Mouse (Mus musculus) testis, adult 2 months (tissue): ENCODE measurements around the gene Grk1.

Experiments
- CTCF ChIP-seq: fragments of 200-500 bp; IDR thresholded peaks from 2 replicates; pipeline ENCODE4 v1.5.1; 2012; ENCODE audit warnings: low read depth, mild to moderate bottlenecking, inconsistent platforms, low read length, moderate library complexity; ENCODE audit not compliant: control insufficient read depth, insufficient read depth, insufficient replicate concordance
- POLR2A ChIP-seq: fragments of 200-500 bp; IDR thresholded peaks from 2 replicates; pipeline ENCODE4 v1.6.1; 2012; ENCODE audit warnings: low read depth, mild to moderate bottlenecking, inconsistent platforms, low read length, moderate library complexity; ENCODE audit not compliant: control insufficient read depth

DNA sequence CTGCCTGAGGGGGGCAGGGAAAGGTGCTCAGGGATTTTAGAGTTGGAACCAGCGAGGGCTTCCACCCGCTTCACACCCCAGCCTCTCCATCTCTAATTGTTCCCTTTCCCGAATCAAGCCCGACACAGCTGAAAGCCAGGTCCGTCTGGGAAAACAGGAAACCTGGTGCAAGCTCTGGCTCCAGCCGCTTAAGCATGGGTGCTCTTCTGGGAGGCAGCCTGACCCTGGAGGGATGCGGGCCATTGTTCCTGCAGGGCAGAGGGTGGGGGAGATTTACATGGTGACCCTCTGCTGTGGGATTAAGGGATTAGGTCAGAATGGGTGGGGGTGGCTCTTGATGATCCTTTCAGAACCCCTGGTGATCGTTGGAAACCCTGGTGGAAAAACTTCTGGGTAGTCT is 31.2 kb downstream of the Grk1 start:
- TF ChIP-seq CTCF (no peak), POLR2A (no peak)
